Mouse (Mus musculus) lung, postnatal 10 days (tissue): ENCODE measurements at regions not wholly inside any gene's neighbourhood (a gene's known extent, or its start where the extent isn't known, plus 50 kb on each side); places are given as distances from the start of the nearest gene placed in this dataset.

Experiments used
- DNase-seq: peaks from one replicate; pipeline ENCODE4 v3.0.0; 2021

DNA sequence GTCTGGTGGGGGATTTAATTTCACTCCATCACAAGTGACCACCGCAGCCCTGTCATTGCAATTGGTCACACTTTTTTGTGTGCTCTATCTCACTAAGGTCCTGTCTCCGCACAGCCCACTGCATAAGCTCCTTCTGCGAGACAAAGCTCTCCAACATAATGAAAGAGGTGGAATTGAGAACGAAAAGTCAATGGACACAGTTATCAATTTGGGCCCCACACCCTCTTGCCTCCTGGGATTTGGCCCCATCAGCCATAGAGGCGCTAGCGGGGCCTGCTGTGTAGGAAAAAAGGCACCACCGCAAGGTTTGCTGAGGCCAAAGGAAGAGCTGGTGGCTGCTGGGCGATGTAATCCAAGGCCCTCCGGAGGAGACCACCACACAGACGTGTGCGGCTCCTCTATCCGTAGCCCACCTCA is 386.3 kb upstream of the Nr2f2 start:
- no peak for DNase-seq

DNA sequence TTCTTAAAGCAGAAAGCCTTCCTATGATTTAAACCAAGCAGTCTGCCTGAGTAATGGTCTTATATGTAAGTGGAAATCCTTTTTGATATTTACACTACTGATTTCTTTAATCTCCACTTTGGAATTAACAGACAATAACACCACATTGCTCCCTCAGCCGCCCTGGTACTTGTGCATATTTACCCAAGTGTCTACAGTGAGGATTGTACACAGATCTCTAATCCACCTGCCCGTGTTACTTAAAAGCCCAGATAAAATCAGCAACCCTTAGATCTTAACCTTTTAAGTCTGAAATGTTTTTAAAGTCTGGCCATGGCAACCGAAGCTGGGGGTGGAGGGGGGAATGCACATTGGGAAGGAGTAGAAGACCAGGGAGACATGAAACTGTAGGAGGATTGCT is 382.3 kb upstream of the Nr2f2 start:
- no peak for DNase-seq

DNA sequence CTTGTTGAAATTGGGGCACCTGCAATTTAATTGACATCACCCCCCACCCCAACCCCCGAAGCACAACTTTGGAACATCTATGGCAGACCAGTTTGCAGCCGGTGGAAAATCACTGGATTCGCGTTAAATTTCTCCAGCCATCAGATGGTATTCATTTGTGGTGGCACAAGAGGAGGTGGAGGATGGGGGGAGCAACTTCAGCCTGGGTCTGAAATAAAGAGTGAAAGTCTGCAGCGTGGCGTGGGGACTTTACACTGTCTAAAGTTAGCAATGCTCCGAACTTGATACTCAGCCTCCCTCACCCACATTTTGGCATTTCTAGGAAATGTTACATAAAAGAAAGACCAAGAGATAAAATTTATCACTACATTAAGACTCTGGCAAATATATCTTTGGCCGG is 381.8 kb upstream of the Nr2f2 start:
- no peak for DNase-seq

DNA sequence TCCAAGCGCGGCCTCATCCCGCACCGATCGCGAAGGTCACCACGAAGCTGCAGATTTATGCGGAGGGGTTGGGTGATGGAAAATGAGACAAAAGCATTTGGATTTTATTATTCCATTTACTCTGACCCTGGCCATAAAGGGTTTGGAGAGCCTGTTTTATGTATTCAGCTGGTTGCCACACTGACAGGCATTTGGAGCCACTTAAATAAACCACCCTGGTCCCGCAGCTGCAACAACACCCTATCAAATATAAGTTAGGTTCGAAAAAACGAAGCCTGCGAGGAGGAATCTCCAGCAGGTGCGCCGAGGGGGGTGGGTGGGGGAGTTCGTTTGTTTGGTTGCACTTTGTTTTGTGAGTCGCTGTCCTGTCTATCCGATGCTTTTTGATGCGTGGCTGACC is 377.8 kb upstream of the Nr2f2 start:
- no peak for DNase-seq

DNA sequence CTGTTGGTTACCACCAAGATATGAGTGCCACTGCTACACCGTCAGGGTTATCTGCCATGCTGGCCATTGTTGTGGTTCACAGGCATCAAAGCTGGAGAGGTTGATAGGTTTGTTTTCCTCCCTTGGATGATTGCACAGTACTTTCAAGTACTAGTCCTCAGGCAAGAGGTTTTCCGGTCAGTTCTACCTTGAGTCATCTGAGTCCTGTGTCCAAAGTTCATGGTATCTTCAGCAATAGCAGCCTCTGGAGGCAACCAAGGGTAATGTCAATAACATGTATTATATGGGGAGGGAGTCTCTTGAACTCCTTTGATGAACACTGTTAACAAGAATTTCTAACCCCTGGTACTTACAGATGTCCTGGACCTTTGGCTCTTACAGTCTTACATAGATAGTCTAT is 369.1 kb upstream of the Nr2f2 start:
- no peak for DNase-seq

DNA sequence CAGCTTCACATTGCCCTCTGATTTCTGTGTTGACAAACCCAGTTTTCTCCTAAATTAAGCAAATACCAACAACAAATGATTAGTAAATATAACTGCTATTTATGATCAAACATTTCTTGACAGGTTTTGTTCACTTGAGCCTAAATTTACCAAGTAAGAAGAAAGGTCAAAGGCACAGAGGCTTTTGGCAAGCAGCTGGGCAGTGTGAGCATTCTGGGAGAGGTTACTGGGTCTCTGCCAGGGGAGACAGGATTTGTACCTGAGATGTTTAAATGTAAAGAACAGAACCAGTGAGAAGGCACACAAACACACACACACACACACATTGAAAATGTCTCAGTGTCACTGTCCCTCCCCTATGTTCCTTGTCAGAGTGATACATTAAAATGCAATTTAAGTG is 367.0 kb upstream of the Nr2f2 start:
- DNase-seq = no peak

DNA sequence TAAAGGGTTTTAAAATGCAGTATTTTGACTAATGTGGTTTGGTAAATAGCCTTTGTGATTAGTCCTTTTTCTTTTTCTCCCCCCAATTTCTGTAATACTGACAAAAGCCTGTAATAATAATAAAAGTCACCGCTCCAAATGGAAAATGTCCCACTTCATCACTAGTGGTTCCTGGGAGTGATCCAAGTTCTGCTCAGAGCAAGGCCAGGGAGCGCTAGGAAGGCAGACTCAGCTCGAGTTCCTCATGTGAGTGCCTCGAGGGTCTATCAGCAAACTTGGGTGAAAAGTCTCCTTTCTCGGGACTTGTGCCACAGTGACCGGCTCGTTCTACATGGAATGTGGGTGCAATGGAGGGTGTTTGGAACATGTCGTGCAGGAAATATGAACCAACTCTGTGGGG is 363.4 kb upstream of the Nr2f2 start:
- peak; percentile 48 for DNase-seq

DNA sequence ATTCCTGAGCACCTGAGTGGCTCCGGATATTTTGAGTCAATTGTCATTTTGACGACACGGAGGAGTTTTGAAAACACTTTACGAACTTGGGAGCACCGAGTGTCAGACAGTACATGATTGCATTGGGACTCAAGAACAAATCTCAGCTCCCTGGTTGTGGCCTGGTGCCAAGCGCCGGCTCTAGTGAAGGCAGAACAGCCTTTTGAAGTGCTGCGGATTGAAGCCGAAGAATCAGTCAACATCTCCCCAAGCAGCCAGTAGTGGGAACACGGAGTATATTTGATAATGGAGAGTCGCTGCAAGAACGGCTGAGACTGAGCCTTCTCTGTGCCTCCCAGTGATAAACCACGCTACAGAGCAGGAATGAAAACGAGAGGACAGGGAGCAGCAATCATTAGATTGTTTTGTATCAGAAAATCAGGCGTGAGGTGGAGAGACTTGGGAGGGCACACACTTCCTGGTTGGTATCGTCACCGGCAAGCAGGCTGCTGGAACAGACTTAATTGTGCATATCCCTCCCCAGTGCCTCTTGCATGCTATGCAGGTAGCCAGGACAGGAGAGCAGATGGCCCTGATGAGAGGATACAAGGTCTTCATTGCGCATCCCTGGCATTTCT is 351.7 kb upstream of the Nr2f2 start:
- DNase-seq = peak; percentile 68

DNA sequence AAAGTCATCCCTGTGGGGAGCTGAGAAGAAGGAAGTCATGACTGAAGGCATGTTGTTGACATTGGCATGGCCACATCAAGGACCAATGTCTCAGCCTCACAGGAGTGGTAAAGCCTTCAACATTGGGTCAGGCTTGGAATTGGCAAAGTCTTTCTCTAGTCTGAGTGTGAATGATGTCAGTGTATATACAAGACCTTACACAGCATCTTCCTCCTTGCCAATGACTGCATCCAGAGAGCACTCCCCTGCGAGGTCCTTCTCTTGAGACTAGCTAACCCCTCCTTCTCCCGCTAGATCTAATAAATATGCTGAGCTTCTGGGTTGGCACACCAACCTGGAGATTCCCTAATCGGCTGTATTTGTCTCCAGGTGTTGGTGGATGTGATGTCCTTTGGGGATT is 351.1 kb upstream of the Nr2f2 start:
- peak; percentile 24 for DNase-seq

DNA sequence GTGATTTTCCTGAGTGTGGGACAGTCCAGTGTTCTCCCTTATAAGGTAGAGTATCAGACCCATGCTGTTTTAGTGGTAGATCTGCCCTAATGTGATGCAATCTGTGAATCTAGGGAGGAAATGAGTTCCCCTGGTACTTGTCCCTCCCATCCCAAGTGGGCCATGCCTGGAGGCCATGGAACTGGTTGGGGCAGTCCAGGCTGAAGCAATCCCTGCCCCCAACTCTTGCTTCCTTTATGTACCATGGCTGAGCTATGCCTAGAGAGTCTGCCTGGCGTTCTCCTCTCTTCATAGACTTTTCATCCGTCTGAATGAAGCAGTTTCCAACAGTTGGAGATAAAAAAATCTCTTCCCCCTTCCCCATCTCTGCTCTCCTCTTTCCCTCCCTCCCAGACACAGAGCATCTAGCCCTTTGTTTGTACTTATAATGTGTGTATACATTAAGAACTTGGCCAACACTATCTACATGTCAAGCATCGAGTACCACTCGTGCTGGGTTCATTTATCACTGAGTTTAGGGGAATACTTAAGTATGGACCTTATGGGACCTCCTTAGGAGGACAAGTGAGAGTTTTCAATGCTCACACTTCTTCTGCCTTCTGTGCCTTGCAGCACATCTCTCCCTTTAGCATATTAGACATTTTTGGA is 350.4 kb upstream of the Nr2f2 start:
- peak; percentile 18 for DNase-seq

DNA sequence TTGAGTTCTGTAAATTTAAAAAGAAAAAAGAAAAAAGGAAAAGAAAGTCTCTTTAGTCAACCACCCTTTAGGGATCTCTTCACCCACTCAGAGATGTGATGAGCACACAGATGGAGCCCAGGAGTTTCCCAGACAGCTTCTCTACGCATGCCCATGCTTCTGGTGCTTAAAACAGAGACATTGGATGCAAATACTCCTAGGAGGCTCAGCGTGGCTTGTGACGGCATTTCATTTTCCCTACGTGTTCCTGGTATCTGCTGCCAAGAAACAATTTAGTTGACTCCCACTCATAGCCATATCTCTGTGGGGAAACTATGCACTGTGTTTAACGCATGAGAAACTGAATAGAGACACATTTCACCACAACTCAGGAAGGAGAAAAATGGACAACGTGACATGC is 345.6 kb upstream of the Nr2f2 start:
- no peak for DNase-seq

DNA sequence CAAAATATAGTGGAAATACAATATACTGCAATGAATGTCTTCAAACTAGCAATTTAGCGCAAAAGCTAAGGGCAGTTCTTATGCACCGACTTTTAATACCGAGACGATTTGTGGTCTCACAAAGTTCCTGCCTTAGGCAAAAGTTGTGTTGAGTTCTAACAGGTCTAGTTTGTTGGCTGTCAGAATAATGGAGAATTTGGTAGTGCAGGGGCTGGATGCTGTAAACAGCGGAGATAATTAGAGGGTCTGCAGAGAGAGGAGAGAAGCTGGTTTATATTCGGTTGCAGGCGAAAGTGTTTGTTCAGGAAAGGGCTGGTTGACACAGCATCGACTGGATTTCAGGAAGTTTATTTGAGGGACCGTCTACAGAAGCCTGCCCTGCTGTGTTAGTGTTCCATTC is 339.7 kb upstream of the Nr2f2 start:
- DNase-seq = no peak

DNA sequence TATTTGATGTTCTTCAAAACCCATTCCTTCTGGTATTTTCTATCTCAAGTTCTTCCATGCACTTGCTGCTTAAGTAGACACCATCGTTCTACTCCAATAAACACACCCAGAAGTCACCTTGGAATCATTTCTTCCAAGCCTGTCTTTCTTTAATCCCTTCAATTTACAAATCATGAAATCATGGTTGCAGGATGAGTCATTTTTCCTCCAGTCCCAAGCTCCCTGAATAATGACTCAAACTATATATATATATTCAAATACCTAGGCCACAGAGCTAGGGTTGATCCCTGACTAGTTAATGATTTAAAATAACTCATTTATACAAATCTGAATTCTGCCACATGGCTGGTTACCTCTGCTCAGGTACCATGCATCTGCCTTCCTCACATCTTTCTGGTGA is 337.2 kb upstream of the Nr2f2 start:
- no peak for DNase-seq

DNA sequence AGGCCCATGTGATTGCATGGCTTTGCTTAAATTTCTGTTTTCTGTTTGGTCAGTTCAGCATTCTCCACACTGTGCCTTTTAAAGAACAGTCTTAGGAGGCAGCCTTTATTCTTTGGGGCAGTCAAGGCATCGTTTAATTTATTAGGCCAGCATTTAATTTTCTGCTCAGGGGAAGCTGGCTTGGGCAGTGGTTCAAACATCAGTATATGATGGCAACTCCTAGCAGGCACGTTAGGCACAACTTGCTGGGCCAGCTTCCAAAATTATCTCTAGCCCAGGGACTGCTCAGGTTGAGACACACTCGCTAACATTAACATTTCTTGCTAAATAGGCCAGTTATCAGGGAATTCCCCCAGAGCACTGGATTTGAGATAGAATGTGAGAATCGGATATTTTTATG is 333.9 kb upstream of the Nr2f2 start:
- no peak for DNase-seq

DNA sequence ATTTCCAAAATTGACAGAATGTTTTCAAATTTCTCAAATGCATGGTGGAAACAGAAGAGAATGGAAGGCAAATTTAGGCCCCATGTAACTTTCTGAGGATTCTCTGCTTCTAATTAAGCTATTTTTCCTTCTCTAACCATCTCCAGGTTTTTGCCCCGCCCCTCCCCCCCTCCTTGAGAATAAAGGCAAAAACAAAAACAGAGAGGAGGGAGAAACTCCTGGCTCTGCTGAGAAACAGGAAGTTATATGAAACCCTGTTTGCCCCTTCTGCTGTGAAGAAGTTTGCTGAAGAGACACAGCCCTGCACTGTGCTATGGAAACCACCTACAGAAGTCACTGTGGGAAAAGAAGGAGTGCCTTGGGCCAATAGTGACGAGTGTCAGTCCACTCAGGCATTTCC is 332.9 kb upstream of the Nr2f2 start:
- DNase-seq = no peak

DNA sequence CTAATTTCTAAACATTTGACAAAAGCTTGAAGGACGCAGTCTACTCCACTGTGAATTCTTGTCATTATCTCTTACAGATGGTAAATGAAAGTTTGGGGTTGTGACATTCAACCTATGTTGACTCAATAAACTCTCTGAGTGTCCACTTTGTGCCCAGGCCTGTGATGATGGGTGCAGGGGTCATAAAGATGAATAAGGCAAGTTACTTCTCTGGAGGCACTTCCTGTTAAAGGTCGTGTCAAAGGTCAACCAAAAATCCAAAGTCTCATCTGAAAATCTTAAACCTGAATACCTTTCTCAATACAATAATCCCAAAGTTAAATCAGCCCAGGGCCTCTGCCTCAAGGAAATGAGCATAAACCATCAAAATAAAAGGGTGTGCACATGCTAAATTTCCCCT is 332.5 kb upstream of the Nr2f2 start:
- no peak for DNase-seq

DNA sequence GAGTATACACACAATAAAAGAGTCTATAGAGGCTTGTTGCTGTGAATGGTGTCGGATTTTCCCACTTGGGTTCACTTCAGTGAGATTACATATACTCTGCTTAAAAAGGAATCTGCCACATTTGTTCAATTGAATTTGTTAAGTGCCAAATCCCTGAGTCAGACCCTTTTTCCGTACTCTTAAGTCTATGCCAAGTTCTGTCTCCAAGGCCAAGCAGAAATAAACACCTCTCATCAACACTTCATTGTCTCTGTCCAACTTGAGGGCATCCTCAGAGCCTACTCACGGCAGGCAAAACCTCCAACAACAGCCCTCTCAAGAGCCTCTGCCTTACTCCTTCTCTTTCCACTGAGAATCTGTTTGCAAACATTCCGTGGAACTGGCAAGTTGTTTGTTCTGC is 325.6 kb upstream of the Nr2f2 start:
- DNase-seq = peak; percentile 34

DNA sequence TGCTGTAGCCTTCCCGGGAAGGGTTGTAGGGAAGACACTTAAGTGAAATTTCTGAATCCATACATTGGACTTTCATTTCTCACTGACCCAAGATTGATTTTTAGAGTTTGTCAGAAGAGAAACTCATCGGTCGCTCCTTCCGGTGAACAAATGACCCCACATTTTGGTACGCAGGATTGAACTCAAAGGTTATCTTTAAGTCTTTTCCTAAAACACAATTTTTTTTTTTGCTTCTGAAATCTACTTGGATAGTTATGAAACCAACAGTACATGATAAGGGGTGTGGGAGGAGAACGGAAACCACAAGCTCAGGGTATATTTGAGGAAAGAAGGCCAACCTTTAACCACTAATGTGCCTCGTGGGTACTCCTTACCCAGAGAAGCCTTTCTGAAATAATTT is 324.3 kb upstream of the Nr2f2 start:
- DNase-seq = no peak

DNA sequence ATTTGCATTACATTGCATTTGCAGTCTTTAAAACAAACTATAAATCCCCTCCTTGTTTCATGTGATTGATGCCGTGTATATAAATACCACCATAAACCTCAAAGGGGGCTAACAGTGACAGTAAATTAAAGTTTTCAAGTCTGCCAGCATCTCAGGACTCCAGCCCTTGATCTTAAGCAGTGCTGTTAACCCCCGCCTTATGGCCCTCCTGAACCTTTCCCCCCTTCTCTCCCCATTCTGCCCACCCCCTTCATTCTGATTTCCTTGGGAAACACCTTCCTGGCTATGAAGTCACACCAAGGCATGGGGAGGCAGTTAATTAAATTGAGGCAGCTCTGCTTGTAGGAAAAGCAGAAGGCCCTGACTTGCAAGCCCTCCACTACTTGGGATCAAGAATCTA is 302.5 kb upstream of the Nr2f2 start:
- no peak for DNase-seq

DNA sequence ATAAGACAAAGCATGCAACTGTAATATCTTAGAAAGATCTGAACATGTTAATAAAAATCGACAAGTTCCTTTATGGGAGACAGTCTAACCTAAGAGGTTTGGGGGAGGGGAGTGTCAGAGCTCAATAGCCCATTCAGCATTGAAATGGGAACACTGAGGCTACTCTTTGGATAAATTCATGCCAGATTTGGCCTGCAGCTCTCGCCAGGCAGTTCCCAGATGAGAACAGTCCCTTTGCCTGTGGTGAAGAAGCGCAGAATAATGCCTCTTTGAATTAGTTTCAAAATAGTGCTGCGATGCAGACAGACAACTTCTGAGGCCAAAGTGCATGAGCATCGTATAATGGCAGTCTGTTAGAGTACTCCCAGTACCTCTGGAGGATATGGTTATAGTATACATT is 293.6 kb upstream of the Nr2f2 start:
- DNase-seq = no peak

DNA sequence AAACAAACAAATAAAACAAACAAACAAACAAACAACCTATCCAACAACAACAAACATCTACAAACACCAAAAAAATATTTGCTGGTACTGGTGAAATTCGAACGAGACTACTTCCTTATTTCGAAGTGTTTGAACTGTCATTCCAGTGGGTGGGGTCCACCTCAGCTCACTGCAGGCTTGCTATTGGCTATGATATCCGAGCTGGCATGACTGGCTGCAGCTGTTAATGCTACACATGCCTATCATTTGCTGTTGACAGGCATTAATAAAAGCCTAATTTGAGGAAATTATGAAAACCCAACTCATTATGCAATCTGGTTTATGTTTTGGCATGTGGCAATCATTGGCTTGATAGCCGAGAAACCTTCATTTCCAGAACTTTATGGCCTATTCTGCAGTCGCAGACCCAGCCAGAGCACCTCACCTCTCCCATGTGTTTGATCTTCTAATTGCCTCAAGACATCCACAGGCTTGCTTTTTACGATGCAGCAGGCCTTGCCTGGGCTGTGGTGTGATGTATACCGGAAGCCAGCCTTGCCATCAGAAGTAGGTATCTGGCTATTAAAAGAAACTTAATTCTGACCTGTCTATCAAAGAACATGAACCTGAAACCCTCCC is 283.3 kb upstream of the Nr2f2 start:
- DNase-seq = no peak

DNA sequence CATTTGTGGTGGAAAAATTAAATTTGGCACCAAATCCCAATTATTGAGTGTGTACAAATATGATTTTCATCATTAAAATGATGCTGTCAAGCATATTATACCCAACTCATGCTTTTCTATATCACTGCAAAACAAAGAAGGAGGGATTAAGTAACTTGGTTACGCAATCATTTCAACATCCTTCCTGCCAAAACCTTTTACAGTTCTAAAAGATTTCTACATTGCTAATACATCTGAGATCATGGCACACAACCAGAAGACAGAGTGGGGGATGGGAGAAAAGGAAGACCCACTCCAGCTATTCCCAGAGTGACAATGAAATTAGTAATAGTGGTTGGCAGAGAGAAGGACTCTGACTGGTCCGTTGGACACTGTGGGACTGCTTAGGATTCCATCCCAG is 280.3 kb upstream of the Nr2f2 start:
- no peak for DNase-seq

DNA sequence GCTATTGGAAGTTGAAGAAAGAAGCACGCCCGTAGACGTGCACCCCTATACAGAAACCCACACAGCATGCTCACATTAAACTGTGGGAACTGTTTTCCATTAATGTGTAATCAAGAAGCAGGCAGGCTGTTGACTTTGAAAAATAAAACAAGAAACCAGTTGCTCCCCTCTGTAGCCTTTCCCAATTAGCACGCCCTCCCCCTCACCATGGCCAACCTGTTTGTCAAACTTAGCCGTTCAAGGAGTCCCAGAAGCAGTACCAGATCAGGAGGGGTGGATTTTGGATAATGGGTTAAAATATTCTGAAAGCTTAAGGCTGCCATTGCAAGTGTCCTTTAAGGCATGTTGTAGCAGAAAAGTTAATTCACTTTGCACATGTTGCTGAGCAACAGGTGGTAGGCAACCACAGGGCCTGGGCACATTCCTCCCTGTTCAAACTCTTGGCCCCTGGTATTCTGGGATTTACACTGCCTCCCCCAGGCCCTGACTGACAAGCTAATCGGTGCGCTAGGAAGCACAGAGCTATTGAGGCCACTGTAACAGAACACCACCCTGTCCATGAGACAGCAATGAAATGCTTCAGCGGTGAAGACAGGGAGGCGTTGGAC is 277.3 kb upstream of the Nr2f2 start:
- no peak for DNase-seq

DNA sequence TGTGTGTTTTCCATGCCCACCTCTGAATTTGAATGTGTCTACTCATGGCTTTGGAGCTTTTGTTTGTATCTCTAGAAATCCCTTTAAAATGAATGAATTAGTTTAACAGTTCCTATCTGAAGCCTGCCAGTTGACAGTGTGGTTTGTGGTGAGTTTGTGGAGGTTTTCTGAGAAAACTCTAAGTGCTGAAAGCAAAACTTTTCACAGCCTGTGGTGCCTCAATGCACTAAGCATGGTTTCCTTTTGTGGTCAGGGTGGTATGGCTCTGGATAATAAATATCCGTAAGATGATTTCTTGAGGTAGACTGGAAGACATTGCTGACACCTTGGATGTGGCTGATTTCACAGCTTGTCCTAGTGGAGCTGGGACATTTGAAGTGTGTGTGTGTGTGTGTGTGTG is 276.5 kb upstream of the Nr2f2 start:
- no peak for DNase-seq

DNA sequence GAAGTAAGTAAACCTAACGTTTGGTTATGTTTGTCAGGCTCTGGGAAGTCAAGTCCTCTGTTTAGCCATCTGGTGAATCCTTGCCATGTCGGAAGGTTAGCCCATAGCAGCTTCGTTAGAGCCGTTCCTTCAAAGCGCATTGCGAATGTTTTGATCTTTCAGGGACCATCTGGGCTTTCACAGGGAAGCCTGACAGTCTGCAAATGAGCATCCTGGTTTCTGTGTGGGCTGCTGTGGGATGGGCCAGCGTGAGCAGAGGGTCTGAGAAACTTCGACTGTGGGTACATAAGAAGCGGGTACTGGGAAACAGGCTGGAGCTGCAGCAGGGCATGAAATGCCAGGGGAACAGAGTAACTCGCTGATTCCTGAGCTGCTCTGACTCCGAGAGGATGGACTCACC is 274.7 kb upstream of the Nr2f2 start:
- DNase-seq = no peak
